Mouse (Mus musculus) neural tube, embryonic 14.5 days (tissue): ENCODE data around the gene Ugt1a6b. TPM values are rescaled to one million over a fixed set of nuclear protein-coding genes. Genes with fewer than 3 reads are reported as not detected.
"Not testable (repeated sequence)": the region's sequence is repeated elsewhere in the genome, so short reads cannot be mapped to it uniquely, and the experiment has no call there.

Experiments
- ATAC-seq: fragments of 200-750 bp; cut with Nextera tagmentation; 2 replicates; pipeline ENCODE4 v1.8.0; 2017; ENCODE audit warnings: low read depth, mild to moderate bottlenecking, moderate TSS enrichment, moderate library complexity
- H3K27ac ChIP-seq: fragments of 300-500 bp; sonication (generic); 2 replicates; pipeline ENCODE4 v1.5.1; 2014; ENCODE audit warnings: low read depth, mild to moderate bottlenecking, control low read depth, low read length, moderate library complexity, mixed read lengths
- H3K27me3 ChIP-seq: fragments of 300-500 bp; sonication (generic); 2 replicates; pipeline ENCODE4 v1.6.1; 2014; ENCODE audit warnings: low read length; ENCODE audit not compliant: control insufficient read depth, insufficient read depth
- H3K36me3 ChIP-seq: fragments of 300-500 bp; sonication (generic); 2 replicates; pipeline ENCODE4 v1.6.1; 2014; ENCODE audit warnings: low read length, mixed read lengths; ENCODE audit not compliant: control insufficient read depth, insufficient read depth
- H3K4me1 ChIP-seq: fragments of 300-500 bp; sonication (generic); 2 replicates; pipeline ENCODE4 v1.6.1; 2014; ENCODE audit warnings: low read length; ENCODE audit not compliant: control insufficient read depth, insufficient read depth
- H3K4me2 ChIP-seq: fragments of 300-500 bp; sonication (generic); 2 replicates; pipeline ENCODE4 v1.6.1; 2014; ENCODE audit warnings: mild to moderate bottlenecking, low read depth, low read length, control low read depth
- H3K4me3 ChIP-seq: fragments of 300-500 bp; sonication (generic); 2 replicates; pipeline ENCODE4 v1.5.1; 2014; ENCODE audit warnings: low read depth, low read length, control low read depth, mixed read lengths
- H3K9ac ChIP-seq: fragments of 300-500 bp; sonication (generic); replicated peaks from 2 replicates; pipeline ENCODE4 v1.6.1; 2014; ENCODE audit warnings: low read depth, mild to moderate bottlenecking, control low read depth, low read length, mixed read lengths
- H3K9me3 ChIP-seq: fragments of 300-500 bp; sonication (generic); 2 replicates; pipeline ENCODE4 v1.6.1; 2016; ENCODE audit warnings: low read length; ENCODE audit not compliant: control insufficient read depth
- WGBS: fragments of 180-500 bp; shearing (Covaris S2); extraction: QIAGEN DNeasy Blood & Tissue Kit; methylation state at CpG from one replicate; pipeline ENCODE4 v1.1.7; 2014; 5-methylcytosine and 5-hydroxymethylcytosine counted together
- polyA plus RNA-seq: library from polyadenylated mRNA; unstranded; fragments of >200 nt; fragmentation: Nextera tagmentation; extraction: Ambion mirVana; gene quantifications from 2 replicates; pipeline ENCODE4 v1.2.1, GENCODE M21; 2014

Gene Ugt1a6b
- polyA plus RNA-seq, 1 experiment from 2014 or later: not detected

- H3K4me2 ChIP-seq: no peak overlapping the region
- no peaks in the 10 kb centered on the region for H3K4me1 ChIP-seq
- no peaks in the 10 kb centered on the region for H3K36me3 ChIP-seq
- no peaks in the 10 kb centered on the region for H3K9me3 ChIP-seq
- H3K27ac ChIP-seq: no peak overlapping the region
- H3K4me3 ChIP-seq: no peak overlapping the region
- 87% methylated on average over 2 of the region's 2 CpGs for WGBS
- no peak for ATAC-seq
- no peak overlapping the region for H3K9ac ChIP-seq
- no peaks in the 10 kb centered on the region for H3K27me3 ChIP-seq
Observed at GRCm38 (mm10) chr1:88158430-88158829, 55.4 kb downstream of the Ugt1a6b start.

- H3K9me3 ChIP-seq: no peaks in the 10 kb centered on the region
- ATAC-seq: no peak
- WGBS: 81% methylated on average over 5 of the region's 5 CpGs
Observed at GRCm38 (mm10) chr1:88165711-88166110, 62.7 kb downstream of the Ugt1a6b start, which contains the start of gene Ugt1a5. Gene Ugt1a5, plus strand, starts transcription at chr1:88166012.

GRCm38 (mm10) chr1:88172190-88172589 lies 69.1 kb downstream of the Ugt1a6b start:
- not testable (repeated sequence) for H3K27me3 ChIP-seq, H3K4me2 ChIP-seq, H3K36me3 ChIP-seq, H3K9ac ChIP-seq, H3K9me3 ChIP-seq, H3K4me3 ChIP-seq, ATAC-seq, H3K27ac ChIP-seq, H3K4me1 ChIP-seq
- 93% methylated on average over 5 of the region's 7 CpGs for WGBS

More at GRCm38 (mm10) chr1:88165711-88166110, 62.7 kb downstream of the Ugt1a6b start, which contains the start of gene Ugt1a5:
- Histone ChIP-seq H3K27me3 (no peaks in the 10 kb centered on the region), H3K4me3 (no peak within 1 kb of the TSS), H3K4me2 (no peak within 1 kb of the TSS), H3K27ac (no peak within 1 kb of the TSS), H3K4me1 (no peaks in the 10 kb centered on the region), H3K36me3 (no peaks in the 10 kb centered on the region), H3K9ac (no peak within 1 kb of the TSS)

DNA sequence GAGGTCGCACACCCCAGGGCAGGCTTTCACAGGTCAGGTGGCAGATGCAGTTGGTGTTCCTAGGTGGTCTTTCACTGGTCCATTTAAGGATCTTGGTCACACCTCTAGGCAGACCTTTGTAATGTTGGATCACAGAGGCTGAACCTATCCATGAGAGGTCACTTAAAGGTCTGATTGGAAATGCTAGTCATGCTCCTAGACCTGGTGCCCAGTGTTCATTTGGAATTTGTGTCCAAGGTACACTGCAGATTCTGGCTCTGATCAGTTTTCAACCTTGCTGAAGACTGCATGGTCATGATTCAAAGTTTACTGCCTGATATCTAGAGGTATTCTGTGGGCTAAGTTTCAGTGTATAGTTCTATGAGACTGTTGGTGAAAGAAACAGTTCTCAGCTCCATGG lies 76.6 kb downstream of the Ugt1a6b start:
- no peak overlapping the region for H3K9ac ChIP-seq
- H3K4me3 ChIP-seq: no peak overlapping the region
- H3K27me3 ChIP-seq: no peaks in the 10 kb centered on the region
- H3K36me3 ChIP-seq: no peaks in the 10 kb centered on the region
- 85% methylated on average over 1 of the region's 1 CpGs for WGBS
- no peak overlapping the region for H3K4me2 ChIP-seq
- H3K27ac ChIP-seq: no peak overlapping the region
- ATAC-seq: no peak
- no peaks in the 10 kb centered on the region for H3K4me1 ChIP-seq
- no peaks in the 10 kb centered on the region for H3K9me3 ChIP-seq

DNA sequence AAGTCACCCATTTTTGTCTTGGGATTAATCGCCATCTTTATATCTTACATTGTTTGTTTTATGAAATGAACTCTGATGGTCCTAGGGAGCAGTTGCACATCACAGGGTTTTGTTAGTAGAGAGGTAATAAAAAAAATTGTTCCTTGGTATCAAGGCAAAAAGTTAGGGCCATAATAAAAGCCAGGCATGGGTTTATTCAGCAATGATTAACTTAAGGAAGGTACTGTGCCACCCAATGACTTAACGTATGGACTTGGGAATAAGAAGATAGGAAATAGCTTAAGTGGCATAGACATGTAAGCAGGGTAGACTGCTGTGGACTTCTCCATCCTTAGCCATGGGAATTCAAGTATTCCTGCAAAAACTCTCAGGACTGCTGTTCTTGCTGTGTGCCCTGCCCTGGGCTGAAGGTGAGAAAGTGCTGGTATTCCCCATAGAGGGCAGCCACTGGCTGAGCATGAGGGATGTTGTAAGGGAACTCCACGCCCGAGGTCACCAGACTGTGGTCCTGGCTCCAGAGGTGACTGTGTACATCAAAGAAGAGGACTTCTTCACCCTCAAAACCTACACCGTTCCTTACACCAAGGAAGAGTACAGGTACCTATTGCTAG lies 83.4 kb downstream of the Ugt1a6b start:
- no peak overlapping the region for H3K27ac ChIP-seq
- 92% methylated on average over 5 of the region's 5 CpGs for WGBS

GRCm38 (mm10) chr1:88192136-88192535 lies 89.1 kb downstream of the Ugt1a6b start:
- Histone ChIP-seq H3K36me3 (no peaks in the 10 kb centered on the region), H3K9ac (no peak overlapping the region), H3K27ac (no peak overlapping the region), H3K4me1 (no peaks in the 10 kb centered on the region), H3K27me3 (no peaks in the 10 kb centered on the region), H3K4me3 (no peak overlapping the region), H3K4me2 (no peak overlapping the region), H3K9me3 (no peaks in the 10 kb centered on the region)
- WGBS: 75% methylated on average over 3 of the region's 3 CpGs
- ATAC-seq: no peak

More for the DNA sequence above, 83.4 kb downstream of the Ugt1a6b start:
- no peak overlapping the region for H3K4me2 ChIP-seq
- ATAC-seq: no peak
- H3K4me1 ChIP-seq: no peaks in the 10 kb centered on the region
- H3K36me3 ChIP-seq: no peaks in the 10 kb centered on the region
- no peak overlapping the region for H3K9ac ChIP-seq
- H3K4me3 ChIP-seq: no peak overlapping the region
- H3K27me3 ChIP-seq: no peaks in the 10 kb centered on the region
- H3K9me3 ChIP-seq: no peaks in the 10 kb centered on the region

- no peak for ATAC-seq
- no peak overlapping the region for H3K4me3 ChIP-seq
- H3K27me3 ChIP-seq: no peaks in the 10 kb centered on the region
- H3K9ac ChIP-seq: no peak overlapping the region
- H3K4me1 ChIP-seq: no peaks in the 10 kb centered on the region
- H3K4me2 ChIP-seq: no peak overlapping the region
- no peak overlapping the region for H3K27ac ChIP-seq
- WGBS: 74% methylated on average over 1 of the region's 1 CpGs
- no peaks in the 10 kb centered on the region for H3K36me3 ChIP-seq
- H3K9me3 ChIP-seq: no peaks in the 10 kb centered on the region
Observed at GRCm38 (mm10) chr1:88195687-88196086, 92.6 kb downstream of the Ugt1a6b start.

DNA sequence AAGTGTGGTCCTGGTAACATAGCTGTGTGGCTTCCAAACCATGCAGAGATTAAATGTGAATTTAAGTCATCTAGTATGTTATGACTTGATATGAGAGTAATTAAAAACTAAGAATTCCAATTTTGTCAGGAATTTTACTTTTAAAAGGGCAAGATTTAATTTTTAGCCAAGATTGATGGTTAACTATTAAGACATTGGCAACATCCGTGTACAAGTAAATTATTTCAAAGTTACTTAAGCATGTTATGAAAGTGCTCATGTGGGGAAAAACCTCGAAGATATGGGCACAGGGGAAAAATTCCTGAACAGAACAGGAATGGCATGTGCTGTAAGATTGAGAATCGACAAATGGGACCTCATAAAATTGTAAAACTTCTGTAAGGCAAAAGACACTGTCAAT lies 94.4 kb downstream of the Ugt1a6b start:
- no peak overlapping the region for H3K9ac ChIP-seq
- no peaks in the 10 kb centered on the region for H3K36me3 ChIP-seq
- H3K4me2 ChIP-seq: no peak overlapping the region
- no peaks in the 10 kb centered on the region for H3K4me1 ChIP-seq
- H3K27ac ChIP-seq: no peak overlapping the region
- no peak overlapping the region for H3K4me3 ChIP-seq
- WGBS: 80% methylated on average over 3 of the region's 3 CpGs
- H3K27me3 ChIP-seq: no peaks in the 10 kb centered on the region
- no peaks in the 10 kb centered on the region for H3K9me3 ChIP-seq
- ATAC-seq: no peak

- no peaks in the 10 kb centered on the region for H3K27me3 ChIP-seq
- 0 out of 2 replicates have a peak, but pooled peaks cover 5% of the 10 kb centered on the region for H3K9me3 ChIP-seq
- no peak overlapping the region for H3K4me3 ChIP-seq
- no peak overlapping the region for H3K4me2 ChIP-seq
- H3K36me3 ChIP-seq: no peaks in the 10 kb centered on the region
- no peaks in the 10 kb centered on the region for H3K4me1 ChIP-seq
- 80% methylated on average over 2 of the region's 2 CpGs for WGBS
- no peak overlapping the region for H3K9ac ChIP-seq
- H3K27ac ChIP-seq: no peak overlapping the region
- ATAC-seq: no peak
Observed at GRCm38 (mm10) chr1:88199996-88200395, 96.9 kb downstream of the Ugt1a6b start.
